Mouse (Mus musculus) ES-E14 (cell line): ENCODE results near the gene Senp8.

Source experiments
- CHD2 ChIP-seq: IDR thresholded peaks from 2 replicates; pipeline ENCODE4 v1.6.1; 2014; ENCODE audit warnings: mild to moderate bottlenecking, low read depth, low read length, inconsistent platforms
- HCFC1 ChIP-seq: IDR thresholded peaks from 2 replicates; pipeline ENCODE4 v1.6.1; 2012; ENCODE audit warnings: low read length, inconsistent platforms, borderline replicate concordance; ENCODE audit not compliant: insufficient read depth
- MAFK ChIP-seq: IDR thresholded peaks from 2 replicates; pipeline ENCODE4 v1.6.1; 2014; ENCODE audit warnings: mild to moderate bottlenecking, low read depth, low read length, inconsistent platforms; ENCODE audit not compliant: insufficient read depth
- ZNF384 ChIP-seq: IDR thresholded peaks from 2 replicates; pipeline ENCODE4 v1.6.1; 2012; ENCODE audit warnings: low read depth, low read length, inconsistent platforms

DNA sequence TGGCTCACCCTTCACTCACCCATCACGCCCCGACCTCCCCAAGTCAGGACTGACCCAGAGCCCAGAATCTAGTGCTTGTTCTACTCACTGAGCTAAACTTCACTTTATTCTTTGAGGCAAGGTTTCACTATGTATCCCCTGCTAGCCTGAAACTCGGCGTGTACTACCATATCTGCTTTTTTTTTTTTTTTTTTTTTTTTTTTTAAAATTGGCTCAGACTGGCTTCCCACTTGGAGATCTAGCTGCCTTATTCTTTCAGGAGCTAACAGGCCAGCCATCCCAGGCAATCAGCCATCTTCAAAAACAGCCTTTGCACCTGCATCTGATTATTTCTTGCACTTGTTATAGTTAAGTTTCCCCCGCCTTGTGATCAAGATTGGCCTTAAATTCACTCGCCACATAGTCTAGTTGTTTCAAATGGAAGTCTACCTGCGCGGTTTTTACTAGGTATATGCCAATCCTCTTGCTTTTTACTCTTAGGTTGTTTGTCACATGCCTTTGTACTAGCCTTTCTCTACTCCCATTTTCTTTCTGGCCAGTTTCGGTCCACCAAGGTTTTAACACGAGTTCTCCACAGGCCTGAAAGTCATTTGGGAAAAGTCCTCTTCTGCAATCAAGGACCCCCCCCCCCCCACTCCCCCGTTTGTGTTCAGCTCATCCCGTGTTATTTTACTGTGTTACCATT lies 787 bp downstream of the Senp8 start:
- TF ChIP-seq CHD2 (no peak), ZNF384 (peak; percentile 62; the same call in 1 of the 2 replicates), MAFK (no peak), HCFC1 (no peak)
